Comparison of ENCODE assay signal across 29 mouse cellular contexts in genomic region chr8:100034474-100034873, GRCm38 (mm10).
A peak's percentile ranks its signal among the peaks of the same experiment; 100 is the strongest.
DNase-seq lines count a peak whose midpoint lies in the region; ATAC-seq lines count a peak whose summit lies in the region.
"Had no signal": no experiment of that assay in that cellular context is flagged by ENCODE, and none has a peak within 500 bp of the region (broad histone marks: within the 10 kb centered on the region; RNA-seq: fewer than 3 reads in every experiment).

No protein-coding gene starts in this region.

- no peaks in the 10 kb centered on the region for H3K4me1 ChIP-seq in midbrain, embryonic 14.5 days (ENCODE audit: control insufficient read depth, insufficient read depth, low read length)
- no peaks in the 10 kb centered on the region for H3K4me1 ChIP-seq in midbrain, embryonic 13.5 days (replicated peaks)
- H3K4me1 ChIP-seq: embryonic facial prominence, embryonic 10.5 days; embryonic facial prominence, embryonic 13.5 days; forebrain, embryonic 12.5 days; heart, embryonic 10.5 days; heart, embryonic 13.5 days had no signal

- H3K36me3 ChIP-seq in midbrain, embryonic 14.5 days (ENCODE audit: control insufficient read depth, insufficient read depth, low read length) = no peaks in the 10 kb centered on the region
- no peaks in the 10 kb centered on the region for H3K36me3 ChIP-seq in midbrain, embryonic 13.5 days
- H3K36me3 ChIP-seq: embryonic facial prominence, embryonic 10.5 days; embryonic facial prominence, embryonic 13.5 days; forebrain, embryonic 12.5 days; heart, embryonic 10.5 days; heart, embryonic 13.5 days had no signal

- no peaks in the 10 kb centered on the region for H3K27me3 ChIP-seq in midbrain, embryonic 14.5 days (ENCODE audit: control insufficient read depth, insufficient read depth, low read length)
- H3K27me3 ChIP-seq in midbrain, embryonic 13.5 days = no peaks in the 10 kb centered on the region
- H3K27me3 ChIP-seq: embryonic facial prominence, embryonic 13.5 days; forebrain, embryonic 12.5 days; heart, embryonic 13.5 days had no signal

- H3K9ac ChIP-seq in midbrain, embryonic 14.5 days (replicated peaks; ENCODE audit: low read length) = no peak overlapping the region
- no peak overlapping the region for H3K9ac ChIP-seq in midbrain, embryonic 13.5 days (replicated peaks)
- H3K9ac ChIP-seq: embryonic facial prominence, embryonic 13.5 days; forebrain, embryonic 12.5 days; heart, embryonic 13.5 days; hindbrain, embryonic 14.5 days had no signal

- ATAC-seq in midbrain, embryonic 14.5 days (ENCODE audit: low FRiP score, low TSS enrichment) = no peak
- ATAC-seq in midbrain, embryonic 13.5 days = no peak
- ATAC-seq: forebrain, embryonic 16.5 days; hindbrain, postnatal 0 days; inflammation-experienced regulatory T-cells, adult 6 months; Patski had no signal

- H3K27ac ChIP-seq in midbrain, embryonic 14.5 days (replicated peaks; ENCODE audit: low read depth, low read length) = no peak overlapping the region
- no peak overlapping the region for H3K27ac ChIP-seq in midbrain, embryonic 13.5 days
- H3K27ac ChIP-seq: embryonic facial prominence, embryonic 10.5 days; embryonic facial prominence, embryonic 13.5 days; forebrain, embryonic 12.5 days; gastrocnemius, adult 2 months; heart, embryonic 10.5 days; heart, embryonic 13.5 days; hindbrain, embryonic 14.5 days; hindbrain, postnatal 0 days had no signal

- 57% methylated on average over 4 of the region's 4 CpGs for WGBS in midbrain, embryonic 14.5 days
- 58% methylated on average over 4 of the region's 4 CpGs for WGBS in midbrain, embryonic 13.5 days

- H3K4me2 ChIP-seq in midbrain, embryonic 14.5 days (ENCODE audit: low read length) = no peak overlapping the region
- H3K4me2 ChIP-seq in midbrain, embryonic 13.5 days (replicated peaks) = no peak overlapping the region
- H3K4me2 ChIP-seq: embryonic facial prominence, embryonic 13.5 days; forebrain, embryonic 12.5 days; heart, embryonic 13.5 days; hindbrain, embryonic 14.5 days had no signal

- no peak overlapping the region for H3K4me3 ChIP-seq in midbrain, embryonic 14.5 days (replicated peaks; ENCODE audit: low read depth, low read length)
- no peak overlapping the region for H3K4me3 ChIP-seq in midbrain, embryonic 13.5 days (replicated peaks)
- H3K4me3 ChIP-seq: embryonic facial prominence, embryonic 10.5 days; embryonic facial prominence, embryonic 13.5 days; erythroblast, embryonic 14.5 days; forebrain, embryonic 12.5 days; gastrocnemius, adult 2 months; heart, embryonic 10.5 days; heart, embryonic 13.5 days had no signal

- H3K9me3 ChIP-seq in midbrain, embryonic 14.5 days (ENCODE audit: control insufficient read depth, low read length) = no peaks in the 10 kb centered on the region
- no peaks in the 10 kb centered on the region for H3K9me3 ChIP-seq in midbrain, embryonic 13.5 days
- H3K9me3 ChIP-seq: embryonic facial prominence, embryonic 10.5 days; embryonic facial prominence, embryonic 13.5 days; forebrain, embryonic 12.5 days; heart, embryonic 10.5 days; heart, embryonic 13.5 days had no signal

- peak; percentile 4 to 6 for DNase-seq in cerebellum, postnatal 10 days
- no peak for DNase-seq in cerebellum, postnatal 36 days
- peak; percentile 37 for DNase-seq in midbrain, embryonic 14.5 days
- peak; percentile 4 for DNase-seq in Muller cell, postnatal 12 days (ENCODE audit: inconsistent ontology term)
- peak; percentile 2 for DNase-seq in retina, postnatal 1 day
- DNase-seq in cerebellum, adult 9-11 months = no peak
- DNase-seq: adrenal gland, postnatal 10 days; adrenal gland, postnatal 36 days; cerebellum, adult 11 months; cerebellum, adult 2 months; cerebellum, postnatal 25 days; embryo, embryonic 11 days; gastrocnemius, adult 2 months; gastrocnemius, postnatal 14 days; heart, adult 18-20 months; heart, postnatal 14 days; heart, postnatal 4 days had no signal

Comparison
In these comparisons a context has a peak if more than half of its experiments do, and no peak if none do; other contexts are left out.
1. DNase-seq: peak in cerebellum, postnatal 10 days (2 of 2), midbrain, embryonic 14.5 days (single experiment), Muller cell, postnatal 12 days (single experiment) and retina, postnatal 1 day (single experiment); none in cerebellum, postnatal 36 days (0 of 2) and cerebellum, adult 9-11 months (single experiment).